Mouse (Mus musculus): ENCODE measurements around the gene Gabbr2. TPM values are rescaled to one million over a fixed set of nuclear protein-coding genes. Genes with fewer than 3 reads are reported as not detected.

Gabbr2 gene
- polyA plus RNA-seq, 1 experiment = not detected

DNA sequence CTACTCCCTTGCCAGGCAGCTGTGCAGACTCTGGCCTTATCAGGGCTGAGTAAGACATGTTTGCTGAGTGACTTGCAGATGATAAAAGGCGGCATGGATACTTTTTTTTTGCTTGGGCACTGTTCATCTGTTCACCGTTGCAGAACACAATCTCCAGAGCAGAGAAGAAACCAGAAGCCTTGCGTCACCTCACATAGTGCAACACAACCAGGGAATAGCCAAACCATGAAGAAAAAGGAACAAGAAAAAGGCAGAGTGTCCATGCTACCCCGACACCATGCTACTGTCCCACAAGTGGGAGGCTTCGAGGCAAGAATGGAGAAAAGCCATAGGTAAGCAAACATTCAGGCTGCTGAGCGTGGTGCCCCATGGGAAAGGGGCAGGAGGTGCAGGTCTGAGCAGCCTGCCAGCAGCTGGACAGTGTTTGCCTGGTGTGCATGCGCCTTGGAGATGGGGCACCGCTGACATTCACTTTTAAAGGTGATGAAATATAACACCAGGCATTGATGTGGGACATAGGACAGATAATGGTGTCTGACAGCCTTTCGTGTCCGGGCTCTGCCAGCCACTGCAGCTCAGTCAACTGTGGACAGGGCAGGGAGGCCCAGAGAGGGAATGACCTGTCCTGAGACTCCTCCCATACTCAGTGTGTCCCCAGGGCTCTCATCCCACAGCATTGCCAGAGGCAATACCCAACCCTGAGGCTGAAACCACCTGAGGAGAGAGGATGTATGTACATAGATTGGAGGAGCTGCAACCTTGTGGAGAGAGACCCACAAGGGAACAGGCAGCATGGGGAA is 31.3 kb upstream of the Gabbr2 start:
- Histone ChIP-seq H3K9me3 (ENCODE audit: control insufficient read depth, low read length) (no peaks in the 10 kb centered on the region), H3K36me3 (ENCODE audit: control insufficient read depth) (no peaks in the 10 kb centered on the region), H3K27me3 (ENCODE audit: control insufficient read depth) (peaks cover 2% of the 10 kb centered on the region; the same call in 1 of the 2 replicates), H3K4me3 (replicated peaks) (no peak overlapping the region), H3K4me1 (ENCODE audit: control insufficient read depth) (no peaks in the 10 kb centered on the region)
- TF ChIP-seq GATA1 (IDR thresholded peaks at IDR 0.05; ENCODE audit: low read length) (no peak), TAL1 (IDR thresholded peaks at IDR 0.05; ENCODE audit: low read length) (no peak)

DNA sequence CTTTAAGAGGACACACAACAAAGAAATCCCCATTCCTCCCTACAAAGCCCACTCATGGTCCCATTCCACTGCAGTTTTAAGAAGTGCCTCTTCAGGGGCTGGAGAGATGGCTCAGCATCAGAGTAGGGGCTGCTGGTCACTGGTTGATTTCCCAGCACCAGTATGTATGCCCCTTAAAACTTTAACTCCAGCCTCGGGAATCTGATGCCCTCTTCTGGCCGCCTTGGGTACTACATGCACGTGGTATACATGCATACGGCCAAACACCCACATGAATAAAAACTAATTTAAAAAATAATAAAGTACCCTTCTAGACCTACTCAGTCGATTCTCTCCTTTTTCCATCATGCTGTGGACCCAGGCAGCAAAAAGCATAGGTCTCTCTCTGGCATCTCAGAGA is 28.9 kb upstream of the Gabbr2 start:
- TF ChIP-seq GATA1 (IDR thresholded peaks at IDR 0.05; ENCODE audit: low read length) (no peak), TAL1 (IDR thresholded peaks at IDR 0.05; ENCODE audit: low read length) (no peak)
- Histone ChIP-seq H3K27me3 (ENCODE audit: control insufficient read depth) (peaks cover 2% of the 10 kb centered on the region; the same call in 1 of the 2 replicates), H3K9me3 (ENCODE audit: control insufficient read depth, low read length) (no peaks in the 10 kb centered on the region), H3K4me3 (replicated peaks) (no peak overlapping the region), H3K36me3 (ENCODE audit: control insufficient read depth) (no peaks in the 10 kb centered on the region), H3K4me1 (ENCODE audit: control insufficient read depth) (no peaks in the 10 kb centered on the region)

GRCm38 (mm10) chr4:47015156-47015555 is 23.5 kb upstream of the Gabbr2 start:
- TF ChIP-seq TAL1 (IDR thresholded peaks at IDR 0.05; ENCODE audit: low read length) (no peak), GATA1 (IDR thresholded peaks at IDR 0.05; ENCODE audit: low read length) (no peak)
- no peaks in the 10 kb centered on the region for H3K27me3 ChIP-seq (ENCODE audit: control insufficient read depth)

DNA sequence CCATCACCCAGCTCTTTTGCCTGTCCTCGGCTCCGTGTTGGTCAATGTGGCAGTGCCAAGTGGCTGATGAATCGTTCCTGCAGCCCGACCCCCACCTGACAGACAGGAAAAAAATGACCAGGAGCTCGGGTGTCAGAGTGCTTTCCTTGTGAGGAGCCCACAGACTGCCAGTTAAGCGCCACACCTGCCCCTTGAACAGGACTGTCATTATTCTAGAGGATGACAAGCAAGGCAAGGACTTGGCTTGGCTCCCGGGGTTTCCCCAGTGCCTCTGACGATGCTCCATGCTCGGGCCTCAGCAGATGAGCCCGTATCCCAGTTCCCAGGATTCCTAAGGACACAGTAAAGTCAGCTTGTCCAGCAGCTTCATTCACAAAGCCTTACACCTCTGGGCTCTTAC is 20.8 kb upstream of the Gabbr2 start:
- H3K9me3 ChIP-seq (ENCODE audit: control insufficient read depth, low read length) = no peaks in the 10 kb centered on the region
- no peak for TF ChIP-seq TAL1 (IDR thresholded peaks at IDR 0.05; ENCODE audit: low read length)
- TF ChIP-seq GATA1 (IDR thresholded peaks at IDR 0.05; ENCODE audit: low read length) = no peak
- H3K36me3 ChIP-seq (ENCODE audit: control insufficient read depth) = no peaks in the 10 kb centered on the region
- no peaks in the 10 kb centered on the region for H3K27me3 ChIP-seq (ENCODE audit: control insufficient read depth)
- H3K4me3 ChIP-seq (replicated peaks) = no peak overlapping the region
- no peaks in the 10 kb centered on the region for H3K4me1 ChIP-seq (ENCODE audit: control insufficient read depth)

More at GRCm38 (mm10) chr4:47015156-47015555, 23.5 kb upstream of the Gabbr2 start:
- Histone ChIP-seq H3K36me3 (ENCODE audit: control insufficient read depth) (no peaks in the 10 kb centered on the region), H3K4me3 (replicated peaks) (no peak overlapping the region), H3K4me1 (ENCODE audit: control insufficient read depth) (no peaks in the 10 kb centered on the region), H3K9me3 (ENCODE audit: control insufficient read depth, low read length) (no peaks in the 10 kb centered on the region)

GRCm38 (mm10) chr4:47010400-47011231 is 18.9 kb upstream of the Gabbr2 start:
- no peak for TF ChIP-seq TAL1 (IDR thresholded peaks at IDR 0.05; ENCODE audit: low read length)
- TF ChIP-seq GATA1 (IDR thresholded peaks at IDR 0.05; ENCODE audit: low read length) = no peak
- H3K27me3 ChIP-seq (ENCODE audit: control insufficient read depth) = no peaks in the 10 kb centered on the region
- H3K4me3 ChIP-seq (replicated peaks) = no peak overlapping the region
- H3K4me1 ChIP-seq (ENCODE audit: control insufficient read depth) = no peaks in the 10 kb centered on the region
- no peaks in the 10 kb centered on the region for H3K36me3 ChIP-seq (ENCODE audit: control insufficient read depth)
- no peaks in the 10 kb centered on the region for H3K9me3 ChIP-seq (ENCODE audit: control insufficient read depth, low read length)

DNA sequence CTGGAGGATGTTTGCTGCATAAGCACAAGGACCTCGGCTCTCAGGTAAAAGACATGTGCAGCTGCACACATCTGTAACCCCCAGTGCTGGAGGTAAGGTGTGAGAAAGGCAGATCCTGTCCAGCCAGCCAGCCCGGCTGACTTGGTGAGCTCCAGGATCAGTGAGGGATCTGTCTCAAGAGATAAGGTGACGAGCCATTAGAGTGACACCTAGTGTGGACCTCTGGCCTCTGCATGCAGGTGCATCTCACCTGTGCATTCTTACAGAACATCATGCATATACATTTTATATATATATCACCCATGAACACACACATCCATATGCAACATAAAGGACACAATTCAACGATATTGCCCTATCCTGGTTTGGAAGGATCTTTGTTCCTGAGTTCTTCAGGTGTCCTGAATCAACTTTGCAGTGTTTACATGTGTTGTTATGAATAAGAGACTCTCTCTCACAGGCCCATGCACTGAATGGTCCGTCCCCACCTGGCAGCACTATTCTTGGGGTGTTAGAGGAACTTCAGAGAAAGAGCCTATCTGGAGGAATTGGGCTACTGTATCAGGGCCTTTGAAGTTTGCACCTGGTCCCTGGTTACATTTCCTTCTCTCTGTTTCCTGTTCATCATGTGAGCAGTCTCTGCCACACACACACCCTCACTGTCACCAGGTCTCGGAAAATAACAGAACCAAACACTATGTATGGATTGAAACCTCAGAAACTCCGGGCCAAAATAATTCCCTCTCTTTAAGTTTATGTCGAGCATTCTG is 9.1 kb upstream of the Gabbr2 start:
- H3K9me3 ChIP-seq (ENCODE audit: control insufficient read depth, low read length) = no peaks in the 10 kb centered on the region
- H3K4me1 ChIP-seq (ENCODE audit: control insufficient read depth) = no peaks in the 10 kb centered on the region
- TF ChIP-seq TAL1 (IDR thresholded peaks at IDR 0.05; ENCODE audit: low read length) = no peak
- no peak for TF ChIP-seq GATA1 (IDR thresholded peaks at IDR 0.05; ENCODE audit: low read length)
- H3K27me3 ChIP-seq (ENCODE audit: control insufficient read depth) = no peaks in the 10 kb centered on the region
- no peak overlapping the region for H3K4me3 ChIP-seq (replicated peaks)
- no peaks in the 10 kb centered on the region for H3K36me3 ChIP-seq (ENCODE audit: control insufficient read depth)

GRCm38 (mm10) chr4:46997969-46998368 is 6.3 kb upstream of the Gabbr2 start:
- no peaks in the 10 kb centered on the region for H3K9me3 ChIP-seq (ENCODE audit: control insufficient read depth, low read length)
- TF ChIP-seq TAL1 (IDR thresholded peaks at IDR 0.05; ENCODE audit: low read length) = no peak
- no peak for TF ChIP-seq GATA1 (IDR thresholded peaks at IDR 0.05; ENCODE audit: low read length)
- no peaks in the 10 kb centered on the region for H3K4me1 ChIP-seq (ENCODE audit: control insufficient read depth)
- no peak overlapping the region for H3K4me3 ChIP-seq (replicated peaks)
- peaks cover 13% of the 10 kb centered on the region for H3K27me3 ChIP-seq (ENCODE audit: control insufficient read depth)
- H3K36me3 ChIP-seq (ENCODE audit: control insufficient read depth) = no peaks in the 10 kb centered on the region

DNA sequence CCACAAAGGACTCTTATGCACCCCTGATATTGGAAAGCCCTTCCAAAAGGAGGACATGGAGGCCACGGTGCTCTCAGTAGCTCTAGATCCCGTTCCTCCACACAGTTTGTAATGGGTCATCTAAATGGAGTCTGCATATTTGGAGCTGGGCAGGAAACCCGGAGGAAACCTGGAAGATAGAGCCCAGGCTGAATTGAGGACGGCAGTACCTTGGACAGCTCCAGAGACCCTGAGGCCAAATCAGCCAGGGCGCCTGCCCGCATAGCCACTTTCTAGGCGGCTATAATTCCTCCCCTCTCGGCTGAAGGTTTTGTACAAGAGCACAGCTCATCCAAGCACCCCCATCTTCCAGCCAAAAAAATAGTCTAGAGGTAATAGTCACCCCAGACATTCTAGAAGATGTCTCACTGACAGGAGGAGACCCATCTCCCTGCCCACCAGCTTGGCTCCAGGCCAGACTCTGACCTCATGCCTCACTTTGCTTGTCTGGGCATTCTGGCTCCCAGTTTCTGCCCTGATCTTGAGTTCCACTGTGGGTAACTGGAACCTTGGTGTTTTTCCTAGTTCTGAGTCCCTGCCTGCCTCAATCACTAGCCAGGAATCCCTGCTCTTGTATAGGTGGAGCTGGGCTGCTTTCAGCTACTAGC is 1.3 kb upstream of the Gabbr2 start:
- TF ChIP-seq GATA1 (IDR thresholded peaks at IDR 0.05; ENCODE audit: low read length) (no peak), TAL1 (IDR thresholded peaks at IDR 0.05; ENCODE audit: low read length) (no peak)
- H3K4me3 ChIP-seq (replicated peaks) = no peak overlapping the region
- H3K27me3 ChIP-seq (ENCODE audit: control insufficient read depth) = peaks cover 59% of the 10 kb centered on the region
- no peaks in the 10 kb centered on the region for H3K36me3 ChIP-seq (ENCODE audit: control insufficient read depth)
- no peaks in the 10 kb centered on the region for H3K4me1 ChIP-seq (ENCODE audit: control insufficient read depth)
- peaks cover 3% of the 10 kb centered on the region; the same call in 1 of the 2 replicates for H3K9me3 ChIP-seq (ENCODE audit: control insufficient read depth, low read length)

Data from erythroblast, embryonic 14.5 days (primary cell).